Mouse (Mus musculus) lung, postnatal 0 days (tissue): ENCODE results near the gene Tmem53.

Experiments used
- CTCF ChIP-seq: IDR thresholded peaks from 2 replicates; pipeline ENCODE4 v1.5.1; 2016; ENCODE audit warnings: antibody characterized with exemption, mild to moderate bottlenecking
- EP300 ChIP-seq: IDR thresholded peaks from 2 replicates; pipeline ENCODE4 v1.6.1; 2016; ENCODE audit warnings: antibody characterized with exemption, mild to moderate bottlenecking, control low read depth

DNA sequence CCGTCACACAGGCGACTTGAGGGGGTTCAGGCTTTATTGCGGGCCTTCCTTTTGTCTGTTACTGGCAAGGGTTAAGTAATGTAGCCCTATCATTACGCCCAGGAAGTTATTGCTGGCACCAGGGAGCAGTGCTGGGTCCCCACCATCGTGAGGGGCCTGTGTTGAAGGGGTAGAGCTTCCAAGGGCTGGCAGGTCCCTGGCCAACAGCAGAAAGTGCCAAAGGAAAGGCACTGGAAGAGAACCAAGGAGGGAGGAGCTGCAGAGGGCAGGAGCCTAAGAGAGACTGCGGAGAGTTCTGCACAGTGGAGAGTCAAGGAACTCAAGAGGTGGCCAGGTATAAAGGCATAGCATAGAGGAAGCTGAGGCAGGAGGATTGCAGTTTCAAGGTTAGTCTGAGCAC, 2.9 kb downstream of the Tmem53 start:
- no peak for TF ChIP-seq CTCF
- no peak for TF ChIP-seq EP300
